Mouse (Mus musculus) cortical plate, adult 2 months (tissue): ENCODE results near the gene Shmt2. TPM values are rescaled to one million over a fixed set of nuclear protein-coding genes. Genes with fewer than 3 reads are reported as not detected.

Experiments
- H3K27ac ChIP-seq: fragments of 200-500 bp; 2 replicates; pipeline ENCODE4 v1.5.1; 2012; ENCODE audit warnings: low read length, control low read depth, inconsistent platforms; ENCODE audit not compliant: insufficient read depth
- H3K4me1 ChIP-seq: fragments of 200-500 bp; 2 replicates; pipeline ENCODE4 v1.6.1; 2011; ENCODE audit warnings: low read length; ENCODE audit not compliant: control insufficient read depth, insufficient read depth
- H3K4me3 ChIP-seq: fragments of 200-500 bp; 2 replicates; pipeline ENCODE4 v1.5.1; 2011; ENCODE audit warnings: mild to moderate bottlenecking, low read length, control low read depth; ENCODE audit not compliant: insufficient read depth
- CTCF ChIP-seq: fragments of 200-500 bp; IDR thresholded peaks from 2 replicates; pipeline ENCODE4 v1.5.1; 2011; ENCODE audit warnings: mild to moderate bottlenecking, control low read depth, low read length; ENCODE audit not compliant: insufficient read depth; ENCODE audit errors: extremely low read depth
- POLR2A ChIP-seq: fragments of 200-500 bp; IDR thresholded peaks from 2 replicates; pipeline ENCODE4 v1.6.1; 2011; ENCODE audit warnings: mild to moderate bottlenecking, low read length, control low read depth; ENCODE audit not compliant: insufficient read depth; ENCODE audit errors: extremely low read depth
- polyA plus RNA-seq: library from polyadenylated mRNA; depleted of rRNA; stranded (reverse); fragments of >200 nt; gene quantifications from 2 replicates; pipeline ENCODE4 v1.2.3, GENCODE M21; 2012

Gene Shmt2
- polyA plus RNA-seq, 1 experiment, result 39.7 TPM

GRCm38 (mm10) chr10:127534929-127535384 is 12.7 kb upstream of the Shmt2 start:
- peaks cover 2% of the 10 kb centered on the region; the same call in 1 of the 2 replicates for H3K4me1 ChIP-seq
- no peak overlapping the region for H3K27ac ChIP-seq
- 0 out of 2 replicates have a peak overlapping the region, but pooled peaks have one; percentile 9 for H3K4me3 ChIP-seq
- no peak for TF ChIP-seq POLR2A
- TF ChIP-seq CTCF, result no peak

GRCm38 (mm10) chr10:127534036-127534928 is 12.0 kb upstream of the Shmt2 start, which contains the start of gene Nxph4:
Gene Nxph4 (minus strand): TSS chr10:127534559.
- H3K27ac ChIP-seq, result no peak within 1 kb of the TSS
- peak within 1 kb of the TSS; percentile 9; the same call in 1 of the 2 replicates for H3K4me3 ChIP-seq
- no peak for TF ChIP-seq POLR2A
- no peak for TF ChIP-seq CTCF
- H3K4me1 ChIP-seq, result peaks cover 2% of the 10 kb centered on the region; the same call in 1 of the 2 replicates

DNA sequence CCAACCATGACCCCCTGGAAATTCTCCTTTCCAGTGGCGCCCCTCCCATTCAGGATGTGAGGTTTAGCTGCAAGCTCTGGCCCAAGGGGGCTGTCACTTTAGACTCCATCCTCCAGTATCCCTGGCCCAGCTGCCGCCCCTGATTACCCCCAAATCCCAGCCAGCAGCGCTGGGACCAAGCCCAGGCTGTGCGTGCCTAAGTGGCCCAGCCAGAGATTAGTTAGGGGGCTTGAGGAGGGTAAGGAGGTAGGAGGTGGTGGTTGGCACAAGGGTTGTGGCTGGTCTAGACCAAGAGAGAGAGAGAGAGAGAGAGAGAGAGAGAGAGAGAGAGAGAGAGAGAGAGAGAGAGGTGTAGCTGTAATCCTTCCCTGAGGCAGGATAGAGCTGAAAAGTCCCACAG is 9.3 kb upstream of the Shmt2 start:
- Histone ChIP-seq H3K27ac (no peak overlapping the region), H3K4me1 (peaks cover 2% of the 10 kb centered on the region; the same call in 1 of the 2 replicates), H3K4me3 (no peak overlapping the region)
- TF ChIP-seq CTCF, result no peak
- no peak for TF ChIP-seq POLR2A

DNA sequence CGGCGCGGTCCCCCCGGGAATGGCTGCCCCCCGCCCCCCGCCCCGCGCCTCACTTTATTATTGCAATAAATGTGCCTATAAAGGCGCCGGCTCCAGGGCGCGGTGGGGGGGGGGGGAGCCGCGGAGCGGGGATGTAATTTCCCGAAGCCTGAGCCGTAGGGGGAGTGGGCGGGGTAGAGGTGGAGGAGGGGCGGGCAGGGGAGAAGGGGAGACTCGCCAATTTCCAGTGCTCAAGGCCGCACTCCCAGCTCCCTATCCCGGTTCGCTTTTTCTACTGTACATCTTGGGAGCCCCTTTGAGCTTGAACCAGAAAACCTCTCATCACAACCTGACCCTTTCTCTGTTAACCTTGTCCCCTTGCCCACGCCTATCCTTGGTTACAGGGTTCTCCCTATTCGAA is 8.7 kb upstream of the Shmt2 start:
- TF ChIP-seq POLR2A (no peak), CTCF (no peak)
- H3K4me3 ChIP-seq, result no peak overlapping the region
- peaks cover 2% of the 10 kb centered on the region; the same call in 1 of the 2 replicates for H3K4me1 ChIP-seq
- no peak overlapping the region for H3K27ac ChIP-seq

DNA sequence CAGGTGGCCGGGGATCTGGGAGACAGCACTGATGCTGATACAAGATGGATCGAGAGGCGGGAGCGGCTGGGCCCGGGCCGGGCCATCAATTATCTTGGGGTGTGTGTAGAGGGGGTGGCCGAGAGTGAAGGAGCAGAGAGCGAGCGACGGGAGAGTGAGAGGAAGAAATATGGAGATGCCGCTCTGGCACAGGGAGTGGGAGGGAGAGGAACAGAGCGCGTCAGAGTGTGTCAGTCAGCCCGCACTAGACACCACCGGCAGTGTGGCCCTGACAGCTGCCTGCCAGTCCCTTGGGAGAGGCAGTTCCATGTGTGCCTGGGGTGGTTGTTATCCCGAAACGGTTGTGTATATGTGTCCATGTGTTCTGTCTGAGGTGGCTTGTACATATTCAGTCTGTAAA is 5.2 kb upstream of the Shmt2 start:
- H3K27ac ChIP-seq, result no peak overlapping the region
- H3K4me1 ChIP-seq, result no peaks in the 10 kb centered on the region
- no peak overlapping the region for H3K4me3 ChIP-seq
- TF ChIP-seq CTCF, result no peak

GRCm38 (mm10) chr10:127526681-127527080 is 4.4 kb upstream of the Shmt2 start:
- no peak overlapping the region for H3K27ac ChIP-seq
- peaks cover 1% of the 10 kb centered on the region; the same call in 1 of the 2 replicates for H3K4me1 ChIP-seq
- TF ChIP-seq CTCF (no peak), POLR2A (no peak)
- H3K4me3 ChIP-seq, result no peak overlapping the region

DNA sequence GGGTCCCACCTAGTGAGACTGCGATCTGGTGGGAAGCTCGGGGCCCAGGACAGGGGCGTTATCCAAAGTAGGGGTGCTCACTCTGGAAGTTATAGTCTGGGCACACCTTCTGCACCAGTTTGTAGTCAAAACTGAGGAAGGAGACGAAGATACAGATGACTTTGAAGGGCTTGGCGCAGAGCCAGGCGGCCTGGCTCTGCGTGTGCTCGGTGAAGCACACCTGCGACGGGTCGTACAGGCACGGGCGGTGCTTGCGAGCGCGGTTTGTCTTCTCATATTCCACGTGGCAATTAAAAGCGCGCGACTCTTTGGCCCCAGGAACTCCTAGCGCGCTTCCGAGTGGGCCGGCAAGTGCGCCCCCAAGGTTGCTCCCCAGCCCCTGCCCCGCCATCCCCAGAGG is 3.8 kb upstream of the Shmt2 start:
- Histone ChIP-seq H3K27ac (no peak overlapping the region), H3K4me1 (peaks cover 3% of the 10 kb centered on the region; the same call in 1 of the 2 replicates), H3K4me3 (no peak overlapping the region)
- TF ChIP-seq CTCF (no peak), POLR2A (no peak)

- Histone ChIP-seq H3K4me3 (no peak overlapping the region), H3K4me1 (peaks cover 3% of the 10 kb centered on the region; the same call in 1 of the 2 replicates), H3K27ac (no peak overlapping the region)
- TF ChIP-seq POLR2A (no peak), CTCF (no peak)
Measured at GRCm38 (mm10) chr10:127524646-127525255, 2.5 kb upstream of the Shmt2 start.

DNA sequence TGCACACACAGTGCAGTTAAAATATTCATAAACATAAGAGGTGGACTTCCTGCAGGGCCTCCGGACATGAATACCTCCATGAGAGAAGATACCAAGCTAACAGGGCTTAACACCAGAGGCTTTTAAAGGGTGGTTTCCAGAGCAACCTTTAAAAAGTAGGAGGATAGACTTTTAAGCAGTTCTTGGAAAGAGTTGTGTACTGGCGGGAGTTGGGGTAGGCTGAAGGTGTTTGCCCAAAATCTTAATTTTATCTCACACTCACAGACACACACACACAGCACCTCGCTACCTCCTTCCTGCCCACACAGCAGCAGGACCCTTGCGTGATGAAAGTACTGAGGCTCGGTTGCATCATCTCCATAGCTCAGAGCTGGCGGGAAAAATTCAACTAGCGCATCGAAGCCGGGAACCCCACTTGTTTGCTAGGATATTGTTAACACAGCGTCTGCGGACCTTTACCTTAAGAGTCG is 598 bp downstream of the Shmt2 start:
- Histone ChIP-seq H3K4me1 (peaks cover 3% of the 10 kb centered on the region; the same call in 1 of the 2 replicates), H3K4me3 (peak overlapping the region; percentile 51), H3K27ac (no peak overlapping the region)
- no peak for TF ChIP-seq POLR2A
- no peak for TF ChIP-seq CTCF
